Comparison of ENCODE assay signal across 8 mouse cellular contexts in genomic region chr1:87620211-87620668, GRCm38 (mm10). TPM values are rescaled to one million over a fixed set of nuclear protein-coding genes. Genes with fewer than 3 reads are reported as not detected.
DNase-seq lines count a peak whose midpoint lies in the region; ATAC-seq lines count a peak whose summit lies in the region.

Gene Inpp5d, plus strand, starts transcription at chr1:87620312.

- H3K27ac ChIP-seq in kidney, embryonic 16.5 days (ENCODE audit: low read length), result peak within 1 kb of the TSS; percentile 68
- peak within 1 kb of the TSS; percentile 76 for H3K27ac ChIP-seq in liver, embryonic 13.5 days

- peak within 1 kb of the TSS; percentile 32 for H3K4me2 ChIP-seq in kidney, embryonic 16.5 days (replicated peaks; ENCODE audit: low read depth, low read length)
- H3K4me2 ChIP-seq in liver, embryonic 13.5 days, result peak within 1 kb of the TSS; percentile 78

- DNase-seq in 416B (ENCODE audit: low read depth) (peak; percentile 91), R1 (ENCODE audit: low read depth, low spot score) (peak; percentile 10)
- peak; percentile 50 to 72 for DNase-seq in heart, adult 18-20 months
- no peak for DNase-seq in liver, embryonic 13.5 days
- DNase-seq in spleen, adult 12 weeks (ENCODE audit: low spot score), result peak; percentile 45
- no peak for DNase-seq in urinary bladder, postnatal 10 days (ENCODE audit: low spot score)

- H3K4me1 ChIP-seq in kidney, embryonic 16.5 days (ENCODE audit: insufficient read depth, low read length), result 0 out of 2 replicates have a peak, but pooled peaks cover 4% of the 10 kb centered on the region
- H3K4me1 ChIP-seq in liver, embryonic 13.5 days (replicated peaks), result peaks cover 62% of the 10 kb centered on the region

- H3K27me3 ChIP-seq in kidney, embryonic 16.5 days (ENCODE audit: insufficient read depth, low read length), result no peaks in the 10 kb centered on the region
- no peaks in the 10 kb centered on the region for H3K27me3 ChIP-seq in liver, embryonic 13.5 days

- 71% methylated on average over 12 of the region's 12 CpGs for WGBS in kidney, embryonic 16.5 days
- WGBS in liver, embryonic 13.5 days (ENCODE audit: insufficient replicate concordance), result 18% methylated on average over 12 of the region's 12 CpGs

- peak within 1 kb of the TSS; percentile 38 for H3K4me3 ChIP-seq in kidney, embryonic 16.5 days (ENCODE audit: low read length)
- peak within 1 kb of the TSS; percentile 62 for H3K4me3 ChIP-seq in liver, embryonic 13.5 days (replicated peaks)

- H3K9ac ChIP-seq in kidney, embryonic 16.5 days (replicated peaks; ENCODE audit: low read length), result peak within 1 kb of the TSS; percentile 44; the same call in 1 of the 2 replicates
- H3K9ac ChIP-seq in liver, embryonic 13.5 days, result peak within 1 kb of the TSS; percentile 77

- no peaks in the 10 kb centered on the region for H3K9me3 ChIP-seq in kidney, embryonic 16.5 days (ENCODE audit: low read length)
- H3K9me3 ChIP-seq in liver, embryonic 13.5 days (replicated peaks), result no peaks in the 10 kb centered on the region

- ATAC-seq in kidney, embryonic 16.5 days (ENCODE audit: low FRiP score, low TSS enrichment), result peak; percentile 35; the same call in 1 of the 2 replicates
- ATAC-seq in liver, embryonic 13.5 days (ENCODE audit: low read depth), result peak; percentile 61
- ATAC-seq in cerebellum, adult (ENCODE audit: insufficient number of reproducible peaks, low FRiP score, low TSS enrichment), result no peak

- no peaks in the 10 kb centered on the region for H3K36me3 ChIP-seq in kidney, embryonic 16.5 days (ENCODE audit: insufficient read depth, low read length)
- H3K36me3 ChIP-seq in liver, embryonic 13.5 days, result no peaks in the 10 kb centered on the region

RNA-seq across cellular contexts. Expression of gene Inpp5d, which starts in this region (rescaled TPM):
- 10 to 100 TPM; 17.3 to 24.4 TPM for total RNA-seq in heart, adult 18-20 months (2021)
- polyA plus RNA-seq in kidney, embryonic 16.5 days (2015; fragmentation: Nextera tagmentation; extraction: Ambion mirVana), result 8.6 and 9.1 TPM in 2 replicates
- polyA plus RNA-seq in liver, embryonic 13.5 days (2015; fragmentation: Nextera tagmentation; extraction: Ambion mirVana), result 11.0 and 13.9 TPM in 2 replicates

Comparison
In these comparisons a context has a peak if more than half of its experiments do, and no peak if none do; other contexts are left out.
1. DNase-seq: peak in 416B (single experiment), R1 (single experiment), heart, adult 18-20 months (2 of 2) and spleen, adult 12 weeks (single experiment); none in liver, embryonic 13.5 days (single experiment) and urinary bladder, postnatal 10 days (single experiment).